Mouse (Mus musculus): ENCODE results near the gene Khnyn.

GRCm38 (mm10) chr14:55872039-55872438 is 12.7 kb upstream of the Khnyn start:
- TF ChIP-seq CTCF (IDR thresholded peaks at IDR 0.05; ENCODE audit: low read depth, low read length) (no peak), POLR2A (IDR thresholded peaks at IDR 0.05; ENCODE audit: extremely low read depth, insufficient read depth, low read length) (no peak)

Measured in liver, adult 2 months (tissue).